Mouse (Mus musculus) ES-E14 (cell line): ENCODE measurements at regions not wholly inside any gene's neighbourhood (a gene's known extent, or its start where the extent isn't known, plus 50 kb on each side); places are given as distances from the start of the nearest gene placed in this dataset.

ENCODE experiments used
- MAFK ChIP-seq: IDR thresholded peaks from 2 replicates; pipeline ENCODE4 v1.6.1; 2014; ENCODE audit warnings: mild to moderate bottlenecking, low read depth, low read length, inconsistent platforms; ENCODE audit not compliant: insufficient read depth
- ZNF384 ChIP-seq: IDR thresholded peaks from 2 replicates; pipeline ENCODE4 v1.6.1; 2012; ENCODE audit warnings: low read depth, low read length, inconsistent platforms

GRCm38 (mm10) chr16:81068330-81068729 lies 132.2 kb upstream of the Ncam2 start:
- TF ChIP-seq ZNF384 (no peak), MAFK (no peak)
